Mouse (Mus musculus) limb, embryonic 11.5 days (tissue): ENCODE measurements around the gene Arid2. TPM values are rescaled to one million over a fixed set of nuclear protein-coding genes. Genes with fewer than 3 reads are reported as not detected.

ENCODE experiments used
- ATAC-seq: fragments of 200-750 bp; cut with Nextera tagmentation; 2 replicates; pipeline ENCODE4 v1.8.0; 2017; ENCODE audit warnings: low read depth; ENCODE audit not compliant: insufficient number of reproducible peaks, low FRiP score, low TSS enrichment
- DNase-seq: peaks from one replicate; pipeline ENCODE4 v3.0.0-alpha.2; 2015; ENCODE audit warnings: low spot score
- H3K27ac ChIP-seq: fragments of 300-500 bp; sonication (generic); replicated peaks from 2 replicates; pipeline ENCODE4 v1.5.1; 2014; ENCODE audit warnings: low read depth, mild to moderate bottlenecking, low read length
- H3K27me3 ChIP-seq: fragments of 300-500 bp; sonication (generic); 2 replicates; pipeline ENCODE4 v1.6.1; 2014; ENCODE audit warnings: mild to moderate bottlenecking, low read length, mixed read lengths; ENCODE audit not compliant: control insufficient read depth, insufficient read depth
- H3K36me3 ChIP-seq: fragments of 300-500 bp; sonication (generic); 2 replicates; pipeline ENCODE4 v1.6.1; 2014; ENCODE audit warnings: mild to moderate bottlenecking, low read length, moderate library complexity, mixed read lengths; ENCODE audit not compliant: control insufficient read depth, insufficient read depth
- H3K4me1 ChIP-seq: fragments of 300-500 bp; sonication (generic); 2 replicates; pipeline ENCODE4 v1.6.1; 2014; ENCODE audit warnings: low read length, mixed read lengths; ENCODE audit not compliant: control insufficient read depth, insufficient read depth
- H3K4me2 ChIP-seq: fragments of 300-500 bp; sonication (generic); 2 replicates; pipeline ENCODE4 v1.6.1; 2014; ENCODE audit warnings: low read depth, mild to moderate bottlenecking, moderate library complexity; ENCODE audit not compliant: severe bottlenecking
- H3K4me3 ChIP-seq: fragments of 300-500 bp; sonication (generic); 2 replicates; pipeline ENCODE4 v1.5.1; 2014; ENCODE audit warnings: low read depth, low read length
- H3K9ac ChIP-seq: fragments of 300-500 bp; sonication (generic); 2 replicates; pipeline ENCODE4 v1.6.1; 2014; ENCODE audit warnings: mild to moderate bottlenecking, low read length
- H3K9me3 ChIP-seq: fragments of 300-500 bp; sonication (generic); 2 replicates; pipeline ENCODE4 v1.6.1; 2016; ENCODE audit warnings: low read length; ENCODE audit not compliant: control insufficient read depth
- WGBS: fragments of 180-500 bp; shearing (Covaris S2); extraction: QIAGEN DNeasy Blood & Tissue Kit; methylation state at CpG from one replicate; pipeline ENCODE4 v1.1.7; 2014; 5-methylcytosine and 5-hydroxymethylcytosine counted together
- polyA plus RNA-seq: library from polyadenylated mRNA; unstranded; fragments of >200 nt; fragmentation: Nextera tagmentation; extraction: Ambion mirVana; gene quantifications from 2 replicates; pipeline ENCODE4 v1.2.1, GENCODE M21; 2014

Gene Arid2
- polyA plus RNA-seq, 1 experiment from 2014 or later: 41.9 TPM

- no peaks in the 10 kb centered on the region for H3K4me1 ChIP-seq
- no peaks in the 10 kb centered on the region for H3K9me3 ChIP-seq
- no peak overlapping the region for H3K4me3 ChIP-seq
- no peak overlapping the region for H3K4me2 ChIP-seq
- ATAC-seq (no peak), DNase-seq (no peak)
- H3K27ac ChIP-seq: no peak overlapping the region
- H3K36me3 ChIP-seq: peaks cover 13% of the 10 kb centered on the region
- no peaks in the 10 kb centered on the region for H3K27me3 ChIP-seq
- H3K9ac ChIP-seq: no peak overlapping the region
- WGBS: 80% methylated on average over 1 of the region's 1 CpGs
Measured at GRCm38 (mm10) chr15:96388565-96388964, 101.2 kb downstream of the Arid2 start.

- Histone ChIP-seq H3K27me3 (no peaks in the 10 kb centered on the region), H3K4me3 (no peak overlapping the region), H3K27ac (no peak overlapping the region), H3K4me2 (no peak overlapping the region), H3K4me1 (no peaks in the 10 kb centered on the region), H3K9me3 (no peaks in the 10 kb centered on the region), H3K9ac (no peak overlapping the region), H3K36me3 (peaks cover 17% of the 10 kb centered on the region)
- 97% methylated on average over 3 of the region's 3 CpGs for WGBS
- no peak for ATAC-seq
- DNase-seq: no peak
Measured at GRCm38 (mm10) chr15:96392878-96393277, 105.6 kb downstream of the Arid2 start.

GRCm38 (mm10) chr15:96395071-96395470 lies 107.8 kb downstream of the Arid2 start:
- Histone ChIP-seq H3K4me2 (no peak overlapping the region), H3K36me3 (peaks cover 21% of the 10 kb centered on the region), H3K4me3 (no peak overlapping the region), H3K27me3 (no peaks in the 10 kb centered on the region), H3K9ac (no peak overlapping the region), H3K4me1 (no peaks in the 10 kb centered on the region), H3K27ac (no peak overlapping the region), H3K9me3 (no peaks in the 10 kb centered on the region)
- DNase-seq (no peak), ATAC-seq (no peak)
- 95% methylated on average over 6 of the region's 6 CpGs for WGBS

GRCm38 (mm10) chr15:96396641-96397344 lies 109.5 kb downstream of the Arid2 start:
- no peak overlapping the region for H3K4me3 ChIP-seq
- WGBS: 87% methylated on average over 8 of the region's 8 CpGs
- no peak overlapping the region for H3K4me2 ChIP-seq
- H3K27ac ChIP-seq: no peak overlapping the region
- ATAC-seq (no peak), DNase-seq (no peak)
- peaks cover 19% of the 10 kb centered on the region for H3K36me3 ChIP-seq
- H3K4me1 ChIP-seq: no peaks in the 10 kb centered on the region
- H3K9me3 ChIP-seq: no peaks in the 10 kb centered on the region
- no peak overlapping the region for H3K9ac ChIP-seq
- no peaks in the 10 kb centered on the region for H3K27me3 ChIP-seq

GRCm38 (mm10) chr15:96398333-96398732 lies 111.0 kb downstream of the Arid2 start:
- H3K36me3 ChIP-seq: peaks cover 14% of the 10 kb centered on the region
- ATAC-seq (no peak), DNase-seq (no peak)
- H3K4me2 ChIP-seq: no peak overlapping the region
- H3K4me1 ChIP-seq: no peaks in the 10 kb centered on the region
- no peak overlapping the region for H3K4me3 ChIP-seq
- H3K27ac ChIP-seq: no peak overlapping the region
- H3K9me3 ChIP-seq: no peaks in the 10 kb centered on the region
- WGBS: 94% methylated on average over 10 of the region's 10 CpGs
- no peak overlapping the region for H3K9ac ChIP-seq
- H3K27me3 ChIP-seq: no peaks in the 10 kb centered on the region

GRCm38 (mm10) chr15:96405548-96405947 lies 118.2 kb downstream of the Arid2 start:
- Histone ChIP-seq H3K9me3 (no peaks in the 10 kb centered on the region), H3K36me3 (peaks cover 9% of the 10 kb centered on the region), H3K9ac (no peak overlapping the region), H3K27ac (no peak overlapping the region), H3K4me2 (no peak overlapping the region), H3K27me3 (no peaks in the 10 kb centered on the region), H3K4me1 (no peaks in the 10 kb centered on the region), H3K4me3 (no peak overlapping the region)
- DNase-seq: no peak
- WGBS: 84% methylated on average over 5 of the region's 5 CpGs
- ATAC-seq: no peak

- Histone ChIP-seq H3K4me3 (no peak overlapping the region), H3K9me3 (no peaks in the 10 kb centered on the region), H3K27ac (no peak overlapping the region), H3K4me2 (no peak overlapping the region), H3K27me3 (no peaks in the 10 kb centered on the region), H3K36me3 (peaks cover 9% of the 10 kb centered on the region), H3K4me1 (no peaks in the 10 kb centered on the region), H3K9ac (no peak overlapping the region)
- 88% methylated on average over 4 of the region's 4 CpGs for WGBS
- DNase-seq (no peak), ATAC-seq (no peak)
Measured at GRCm38 (mm10) chr15:96406253-96406652, 118.9 kb downstream of the Arid2 start.

- Histone ChIP-seq H3K27ac (no peak overlapping the region), H3K9ac (no peak overlapping the region), H3K36me3 (peaks cover 11% of the 10 kb centered on the region), H3K9me3 (no peaks in the 10 kb centered on the region), H3K4me3 (no peak overlapping the region), H3K4me2 (no peak overlapping the region), H3K27me3 (no peaks in the 10 kb centered on the region), H3K4me1 (no peaks in the 10 kb centered on the region)
- no peak for ATAC-seq
- no peak for DNase-seq
- 81% methylated on average over 2 of the region's 2 CpGs for WGBS
Measured at GRCm38 (mm10) chr15:96407151-96407550, 119.8 kb downstream of the Arid2 start.

- Histone ChIP-seq H3K9ac (no peak overlapping the region), H3K36me3 (peaks cover 17% of the 10 kb centered on the region), H3K4me2 (no peak overlapping the region), H3K27ac (no peak overlapping the region), H3K9me3 (no peaks in the 10 kb centered on the region), H3K4me3 (no peak overlapping the region), H3K4me1 (no peaks in the 10 kb centered on the region), H3K27me3 (no peaks in the 10 kb centered on the region)
- DNase-seq: no peak
- ATAC-seq: no peak
- WGBS: 94% methylated on average over 6 of the region's 6 CpGs
Measured at GRCm38 (mm10) chr15:96408717-96409121, 121.4 kb downstream of the Arid2 start.
